Mouse (Mus musculus) stomach, embryonic 16.5 days (tissue): ENCODE results near the gene Cwc15. TPM values are rescaled to one million over a fixed set of nuclear protein-coding genes. Genes with fewer than 3 reads are reported as not detected.
A peak's percentile ranks its signal among the peaks of the same experiment; 100 is the strongest.
"Not testable (repeated sequence)": the region's sequence is repeated elsewhere in the genome, so short reads cannot be mapped to it uniquely, and the experiment has no call there.

ENCODE experiments used
- ATAC-seq: fragments of 200-750 bp; cut with Nextera tagmentation; 2 replicates; pipeline ENCODE4 v1.8.0; 2017; ENCODE audit warnings: moderate number of reproducible peaks, moderate TSS enrichment; ENCODE audit not compliant: insufficient read depth, low FRiP score
- H3K27ac ChIP-seq: fragments of 300-500 bp; sonication (generic); 2 replicates; pipeline ENCODE4 v1.5.1; 2014; ENCODE audit warnings: low read length
- H3K27me3 ChIP-seq: fragments of 300-500 bp; sonication (generic); 2 replicates; pipeline ENCODE4 v1.6.1; 2014; ENCODE audit warnings: low read length, control low read depth, mixed read lengths; ENCODE audit not compliant: control insufficient read depth, insufficient read depth
- H3K36me3 ChIP-seq: fragments of 300-500 bp; sonication (generic); 2 replicates; pipeline ENCODE4 v1.6.1; 2014; ENCODE audit warnings: low read length; ENCODE audit not compliant: control insufficient read depth, insufficient read depth
- H3K4me1 ChIP-seq: fragments of 300-500 bp; sonication (generic); 2 replicates; pipeline ENCODE4 v1.6.1; 2014; ENCODE audit warnings: low read length, control low read depth, mixed read lengths; ENCODE audit not compliant: control insufficient read depth, insufficient read depth
- H3K4me2 ChIP-seq: fragments of 300-500 bp; sonication (generic); 2 replicates; pipeline ENCODE4 v1.6.1; 2014; ENCODE audit warnings: low read depth, low read length, mixed read lengths
- H3K4me3 ChIP-seq: fragments of 300-500 bp; sonication (generic); replicated peaks from 2 replicates; pipeline ENCODE4 v1.5.1; 2014; ENCODE audit warnings: mild to moderate bottlenecking, low read length
- H3K9ac ChIP-seq: fragments of 300-500 bp; sonication (generic); 2 replicates; pipeline ENCODE4 v1.6.1; 2014; ENCODE audit warnings: low read length
- H3K9me3 ChIP-seq: fragments of 300-500 bp; sonication (generic); replicated peaks from 2 replicates; pipeline ENCODE4 v1.6.1; 2016; ENCODE audit warnings: low read length, control low read depth; ENCODE audit not compliant: control insufficient read depth
- WGBS: fragments of 180-500 bp; shearing (Covaris S2); extraction: QIAGEN DNeasy Blood & Tissue Kit; methylation state at CpG from one replicate; pipeline ENCODE4 v1.1.7; 2014; 5-methylcytosine and 5-hydroxymethylcytosine counted together
- polyA plus RNA-seq: library from polyadenylated mRNA; unstranded; fragments of >200 nt; fragmentation: Nextera tagmentation; extraction: Ambion mirVana; gene quantifications from 2 replicates; pipeline ENCODE4 v1.2.1, GENCODE M21; 2015

The Cwc15 gene
- 133 and 151 TPM in 2 replicates for polyA plus RNA-seq

- H3K4me1 ChIP-seq = peaks cover 6% of the 10 kb centered on the region; the same call in 1 of the 2 replicates
- peaks cover 21% of the 10 kb centered on the region; the same call in 1 of the 2 replicates for H3K36me3 ChIP-seq
- peak within 1 kb of the TSS; percentile 73 for H3K4me2 ChIP-seq
- WGBS = under 1% methylated on average over 59 of the region's 59 CpGs
- peak within 1 kb of the TSS; percentile 74 for H3K27ac ChIP-seq
- no peaks in the 10 kb centered on the region for H3K27me3 ChIP-seq
- ATAC-seq = peak; percentile 98
- H3K9me3 ChIP-seq = no peaks in the 10 kb centered on the region
- peak within 1 kb of the TSS; percentile 88 for H3K9ac ChIP-seq
- peak within 1 kb of the TSS; percentile 86 for H3K4me3 ChIP-seq
Measured at GRCm38 (mm10) chr9:14500023-14500915, at the start of gene Cwc15, which contains the start of gene Kdm4d. Gene Cwc15 (plus strand): TSS chr9:14500617. Gene Kdm4d (minus strand): TSS chr9:14500482.

DNA sequence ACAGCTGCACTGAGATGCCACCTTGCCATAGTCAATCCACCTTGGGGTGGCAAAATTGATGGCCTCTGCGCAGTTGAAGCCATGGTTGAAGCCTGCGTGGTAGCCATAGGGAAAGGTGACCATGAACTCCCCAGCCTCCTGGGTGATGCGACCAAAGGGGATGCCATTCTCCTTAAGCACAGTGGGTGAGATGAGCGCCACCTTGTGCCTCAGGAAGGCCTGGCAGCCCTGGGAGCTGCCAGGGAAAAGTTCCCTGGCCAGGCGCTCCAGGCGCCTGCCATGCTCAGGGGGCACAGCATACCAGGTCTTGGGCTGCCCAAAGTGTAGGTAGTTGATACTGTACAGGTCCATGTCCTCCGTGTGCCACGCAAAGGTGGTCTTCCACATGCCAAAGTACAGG is 49.3 kb upstream of the Cwc15 start:
- not testable (repeated sequence) for H3K4me2 ChIP-seq, ATAC-seq, H3K9ac ChIP-seq, H3K27me3 ChIP-seq, H3K4me1 ChIP-seq, H3K36me3 ChIP-seq, H3K9me3 ChIP-seq, H3K4me3 ChIP-seq, H3K27ac ChIP-seq
- WGBS = 71% methylated on average over 8 of the region's 8 CpGs

- Histone ChIP-seq H3K9ac (no peak overlapping the region), H3K36me3 (no peaks in the 10 kb centered on the region), H3K4me1 (no peaks in the 10 kb centered on the region), H3K9me3 (no peaks in the 10 kb centered on the region), H3K27ac (no peak overlapping the region), H3K4me3 (no peak overlapping the region), H3K27me3 (no peaks in the 10 kb centered on the region), H3K4me2 (no peak overlapping the region)
- 85% methylated on average over 3 of the region's 3 CpGs for WGBS
- no peak for ATAC-seq
Measured at GRCm38 (mm10) chr9:14456320-14456719, 44.1 kb upstream of the Cwc15 start.

- not testable (repeated sequence) for H3K36me3 ChIP-seq, H3K4me2 ChIP-seq, ATAC-seq, H3K4me3 ChIP-seq, H3K4me1 ChIP-seq, H3K27me3 ChIP-seq, H3K27ac ChIP-seq, H3K9ac ChIP-seq, H3K9me3 ChIP-seq
- WGBS = 82% methylated on average over 1 of the region's 1 CpGs
Measured at GRCm38 (mm10) chr9:14462536-14462935, 37.9 kb upstream of the Cwc15 start.

DNA sequence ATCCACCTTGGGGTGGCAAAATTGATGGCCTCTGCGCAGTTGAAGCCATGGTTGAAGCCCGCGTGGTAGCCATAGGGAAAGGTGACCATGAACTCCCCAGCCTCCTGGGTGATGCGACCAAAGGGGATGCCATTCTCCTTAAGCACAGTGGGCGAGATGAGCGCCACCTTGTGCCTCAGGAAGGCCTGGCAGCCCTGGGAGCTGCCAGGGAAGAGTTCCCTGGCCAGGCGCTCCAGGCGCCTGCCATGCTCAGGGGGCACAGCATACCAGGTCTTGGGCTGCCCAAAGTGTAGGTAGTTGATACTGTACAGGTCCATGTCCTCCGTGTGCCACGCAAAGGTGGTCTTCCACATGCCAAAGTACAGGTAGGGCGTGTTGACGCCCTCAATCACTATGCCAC is 36.7 kb upstream of the Cwc15 start:
- ATAC-seq, H3K4me2 ChIP-seq, H3K4me1 ChIP-seq, H3K9me3 ChIP-seq, H3K36me3 ChIP-seq, H3K27ac ChIP-seq, H3K4me3 ChIP-seq, H3K9ac ChIP-seq, H3K27me3 ChIP-seq: not testable (repeated sequence)
- 79% methylated on average over 12 of the region's 12 CpGs for WGBS

- peaks cover 17% of the 10 kb centered on the region; the same call in 1 of the 2 replicates for H3K36me3 ChIP-seq
- peak overlapping the region; percentile 73 for H3K4me2 ChIP-seq
- H3K9me3 ChIP-seq = no peaks in the 10 kb centered on the region
- H3K27ac ChIP-seq = no peak overlapping the region
- peak overlapping the region; percentile 86 for H3K4me3 ChIP-seq
- peaks cover 6% of the 10 kb centered on the region; the same call in 1 of the 2 replicates for H3K4me1 ChIP-seq
- no peaks in the 10 kb centered on the region for H3K27me3 ChIP-seq
- WGBS = 83% methylated on average over 4 of the region's 4 CpGs
- ATAC-seq = no peak
- no peak overlapping the region for H3K9ac ChIP-seq
Measured at GRCm38 (mm10) chr9:14498896-14499705, 1.3 kb upstream of the Cwc15 start.

DNA sequence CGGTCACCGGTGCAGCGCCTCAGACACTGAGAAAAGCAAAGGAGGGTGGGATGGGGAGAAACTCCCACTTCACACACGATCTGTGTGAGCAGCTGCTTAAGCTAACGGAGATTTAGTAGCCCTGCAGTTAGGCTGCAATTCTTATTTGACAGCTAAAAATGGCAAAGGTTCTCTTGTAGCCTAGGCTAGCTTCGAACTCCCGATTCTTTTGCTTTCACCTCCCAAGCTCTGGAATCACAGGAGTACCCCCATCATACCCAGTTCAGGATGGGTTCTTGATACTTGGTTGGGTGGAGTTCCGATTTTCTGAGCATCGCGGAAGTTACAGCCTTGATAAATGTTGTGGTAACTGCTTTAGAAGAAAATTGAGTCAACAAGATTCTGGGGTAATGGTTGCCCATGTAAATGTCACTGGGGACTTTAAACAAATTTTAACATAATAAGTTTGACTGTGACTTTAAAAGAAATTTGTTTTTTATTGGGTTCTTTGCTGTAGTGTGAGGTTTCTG is 553 bp downstream of the Cwc15 start:
- Histone ChIP-seq H3K4me1 (peaks cover 6% of the 10 kb centered on the region; the same call in 1 of the 2 replicates), H3K36me3 (peaks cover 22% of the 10 kb centered on the region), H3K9me3 (no peaks in the 10 kb centered on the region), H3K4me2 (peak overlapping the region; percentile 73), H3K27me3 (no peaks in the 10 kb centered on the region), H3K9ac (peak overlapping the region; percentile 88), H3K4me3 (peak overlapping the region; percentile 86), H3K27ac (peak overlapping the region; percentile 74)
- ATAC-seq = no peak
- WGBS = 3% methylated on average over 10 of the region's 10 CpGs

- 68% methylated on average over 9 of the region's 9 CpGs for WGBS
- no peak overlapping the region for H3K4me2 ChIP-seq
- H3K9ac ChIP-seq = no peak overlapping the region
- H3K27me3 ChIP-seq = no peaks in the 10 kb centered on the region
- H3K9me3 ChIP-seq = no peaks in the 10 kb centered on the region
- H3K4me3 ChIP-seq = no peak overlapping the region
- no peak; the same call in 1 of the 2 replicates for ATAC-seq
- no peaks in the 10 kb centered on the region for H3K4me1 ChIP-seq
- H3K36me3 ChIP-seq = peaks cover 23% of the 10 kb centered on the region
- H3K27ac ChIP-seq = no peak overlapping the region
Measured at GRCm38 (mm10) chr9:14512633-14513445, 12.4 kb downstream of the Cwc15 start.
